Mouse (Mus musculus) activated CD4-positive, CD25-positive, alpha-beta regulatory T cell (primary cell): ENCODE data around the gene Hist1h2af. TPM values are rescaled to one million over a fixed set of nuclear protein-coding genes. Genes with fewer than 3 reads are reported as not detected.

Source experiments
- polyA plus RNA-seq, 2 experiments: library from polyadenylated mRNA; unstranded; fragments of 100-300 nt; shearing (Covaris generic); gene quantifications; one replicate each; pipeline ENCODE4 v1.2.1; 2017

Hist1h2af gene
- not detected for polyA plus RNA-seq

GRCm38 (mm10) chr13:23533560-23534367 is at the start of gene Hist1h2af:
Gene Hist1h2af (plus strand): TSS chr13:23533906.

GRCm38 (mm10) chr13:23488400-23489322 is 45.0 kb upstream of the Hist1h2af start, which contains the start of gene Btn2a2:
Gene Btn2a2 (minus strand): TSS chr13:23488857.

GRCm38 (mm10) chr13:23530901-23531875 is 2.5 kb upstream of the Hist1h2af start, which contains the start of gene Hist1h4h:
Gene Hist1h4h (plus strand): TSS chr13:23531050.

GRCm38 (mm10) chr13:23535137-23536075 is 1.7 kb downstream of the Hist1h2af start, which contains the start of gene Hist1h3g:
Gene Hist1h3g (plus strand): TSS chr13:23535422.

GRCm38 (mm10) chr13:23542999-23543607 is 9.4 kb downstream of the Hist1h2af start, which contains the start of gene Hist1h2bh:
Gene Hist1h2bh (minus strand): TSS chr13:23543392.

GRCm38 (mm10) chr13:23543965-23544786 is 10.5 kb downstream of the Hist1h2af start, which contains the start of gene Hist1h3f:
Gene Hist1h3f (plus strand): TSS chr13:23544052.

GRCm38 (mm10) chr13:23551146-23551834 is 17.6 kb downstream of the Hist1h2af start, which contains the start of gene Hist1h4f:
Gene Hist1h4f (minus strand): TSS chr13:23551648.

GRCm38 (mm10) chr13:23552962-23553361 is 19.3 kb downstream of the Hist1h2af start, which contains the start of gene Hist1h1d:
Gene Hist1h1d (plus strand): TSS chr13:23553262.

GRCm38 (mm10) chr13:23561883-23562659 is 28.4 kb downstream of the Hist1h2af start, which contains the start of gene Hist1h3e:
Gene Hist1h3e (minus strand): TSS chr13:23562369.

GRCm38 (mm10) chr13:23571022-23571503 is 37.4 kb downstream of the Hist1h2af start, which contains the start of the genes Hist1h2ae and Hist1h2bg:
Gene Hist1h2ae (minus strand): TSS chr13:23571220.
Gene Hist1h2bg (plus strand): TSS chr13:23571396.

GRCm38 (mm10) chr13:23573898-23574524 is 40.3 kb downstream of the Hist1h2af start, which contains the start of the genes Hist1h2bf and Hist1h2ad:
Gene Hist1h2bf (minus strand): TSS chr13:23574196.
Gene Hist1h2ad (plus strand): TSS chr13:23574381.

GRCm38 (mm10) chr13:23575271-23575851 is 41.7 kb downstream of the Hist1h2af start, which contains the start of gene Hist1h3d:
Gene Hist1h3d (plus strand): TSS chr13:23575763.

GRCm38 (mm10) chr13:23581408-23582218 is 47.9 kb downstream of the Hist1h2af start, which contains the start of gene Hist1h4d:
Gene Hist1h4d (plus strand): TSS chr13:23581598.

